Mouse (Mus musculus) adrenal gland, postnatal 10 days (tissue): ENCODE data around the gene Ifnar1. TPM values are rescaled to one million over a fixed set of nuclear protein-coding genes. Genes with fewer than 3 reads are reported as not detected.
A peak's percentile ranks its signal among the peaks of the same experiment; 100 is the strongest.
"Not testable (repeated sequence)": the region's sequence is repeated elsewhere in the genome, so short reads cannot be mapped to it uniquely, and the experiment has no call there.

Source experiments
- DNase-seq: peaks from one replicate; pipeline ENCODE4 v3.0.0; 2021; ENCODE audit warnings: mixed read lengths
- long read RNA-seq, 2 experiments: library from polyadenylated mRNA; stranded (forward); transcript quantifications; one replicate each; pipeline ENCODE4 v2.0.0; 2021
- total RNA-seq, 2 experiments: library from RNA; stranded (reverse); gene quantifications; 2 replicates each; pipeline ENCODE4 v1.2.3; 2021

Gene Ifnar1
- total RNA-seq, result 10 to 100 TPM; 71.2 to 85.3 TPM
- long read RNA-seq, experiment 1, transcript Ifnar1-201 (11 exons, 3,909 nt), result major isoform, 20 of 40 reads
- long read RNA-seq, experiment 1, partial matches to known transcripts, result 5 of 40 reads
- long read RNA-seq, experiment 1, other reads (novel, unspliced or antisense), result 14 of 40 reads
- long read RNA-seq, experiment 2, transcript Ifnar1-201 (11 exons, 3,909 nt), result major isoform, 17 of 21 reads
- long read RNA-seq, experiment 2, partial matches to known transcripts, result 3 of 21 reads
- long read RNA-seq, experiment 2, other reads (novel, unspliced or antisense), result 1 of 21 reads

DNA sequence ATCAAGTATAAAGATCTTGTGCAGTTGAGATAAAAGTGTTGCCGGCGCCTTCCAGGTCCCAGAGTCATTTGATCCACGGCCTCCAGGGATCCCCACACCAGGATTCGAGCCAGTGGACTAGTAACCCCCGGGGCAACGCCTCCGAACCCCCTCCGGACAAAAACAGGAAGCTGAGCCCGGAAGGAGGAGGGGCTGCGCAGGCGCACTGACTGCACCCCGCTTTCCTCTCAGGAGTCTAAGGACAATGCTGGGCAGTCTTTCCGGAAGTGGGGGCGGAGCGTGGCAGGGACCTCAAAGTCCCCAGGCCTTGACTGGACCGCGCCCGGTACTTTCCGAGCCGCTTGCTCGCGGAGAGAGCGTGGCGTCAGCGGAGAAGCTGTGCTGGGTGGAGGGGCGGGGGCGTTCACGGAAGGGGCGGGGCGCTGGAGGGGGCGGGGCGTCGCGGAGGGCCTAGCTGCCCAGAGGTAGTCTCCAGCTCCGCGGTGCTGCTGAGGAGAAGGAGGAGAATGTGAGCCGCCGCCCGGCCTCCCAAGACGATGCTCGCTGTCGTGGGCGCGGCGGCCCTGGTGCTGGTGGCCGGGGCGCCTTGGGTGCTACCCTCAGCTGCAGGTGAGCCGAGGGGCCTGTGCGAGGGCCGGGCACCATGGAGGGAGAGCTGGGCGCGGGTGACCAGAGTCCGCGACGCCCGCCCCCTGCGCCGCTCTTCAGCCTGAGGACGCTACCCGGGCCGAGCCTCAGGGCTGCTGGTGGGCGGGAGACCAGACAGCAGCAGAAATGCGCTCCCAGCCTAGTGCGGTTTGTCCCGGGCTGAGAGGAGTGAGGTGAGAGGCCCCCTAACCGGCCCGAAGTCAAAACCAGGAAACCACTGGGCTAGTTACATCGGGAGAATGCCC lies at the start of gene Ifnar1:
Gene Ifnar1, plus strand, starts transcription at position 431 of the 893 bp plus-strand sequence.
- DNase-seq, result peak; percentile 99

GRCm38 (mm10) chr16:91438081-91438480 lies 47.0 kb upstream of the Ifnar1 start:
- no peak for DNase-seq

- DNase-seq, result not testable (repeated sequence)
Measured at GRCm38 (mm10) chr16:91438599-91438998, 46.4 kb upstream of the Ifnar1 start.

- DNase-seq, result peak; percentile 76
Measured at GRCm38 (mm10) chr16:91441366-91441765, 43.7 kb upstream of the Ifnar1 start.

- no peak for DNase-seq
Measured at GRCm38 (mm10) chr16:91441811-91442240, 43.2 kb upstream of the Ifnar1 start.

DNA sequence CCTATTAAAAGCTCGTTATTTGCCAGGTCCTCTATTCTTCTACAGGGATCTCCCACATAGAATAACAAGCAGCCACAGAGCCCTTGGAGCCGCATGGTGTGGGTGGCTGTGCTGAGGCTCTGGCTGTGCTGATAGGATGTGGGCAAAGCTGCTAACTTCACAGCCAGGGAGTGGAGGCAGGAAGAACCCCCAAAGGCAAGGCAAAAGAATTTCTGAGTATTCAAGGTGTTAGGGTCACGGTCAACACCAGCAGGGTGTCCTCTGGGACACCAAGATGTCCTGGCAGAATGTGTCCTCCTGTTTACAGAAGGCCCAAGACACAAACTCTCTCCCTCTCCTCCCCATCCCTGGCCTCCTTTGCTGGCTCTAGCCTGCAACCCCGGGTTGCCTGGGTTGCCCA lies 42.6 kb upstream of the Ifnar1 start:
- DNase-seq, result no peak

GRCm38 (mm10) chr16:91443211-91443611 lies 41.8 kb upstream of the Ifnar1 start:
- no peak for DNase-seq

DNA sequence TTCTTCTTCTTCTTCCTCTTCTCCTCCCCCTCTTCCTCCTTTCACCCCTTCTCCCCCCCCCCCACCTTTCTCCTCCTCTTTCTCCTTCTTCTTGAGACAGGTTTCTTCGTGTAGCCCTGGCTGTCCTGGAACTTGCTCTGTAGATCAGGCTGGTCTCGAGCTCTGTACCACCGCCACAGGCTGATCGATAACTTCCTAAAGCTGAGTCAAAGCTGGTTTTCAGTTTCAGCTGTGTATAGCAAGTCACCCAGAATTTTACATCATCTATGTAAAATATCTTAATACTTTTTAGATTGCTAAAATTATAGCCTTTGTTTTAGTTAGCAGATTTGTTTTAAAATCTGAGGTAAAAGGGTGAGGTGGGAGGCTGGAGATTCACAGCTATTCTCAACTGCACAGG lies 40.2 kb upstream of the Ifnar1 start:
- DNase-seq, result no peak

GRCm38 (mm10) chr16:91445566-91445965 lies 39.5 kb upstream of the Ifnar1 start:
- no peak for DNase-seq

GRCm38 (mm10) chr16:91446778-91447511 lies 38.1 kb upstream of the Ifnar1 start:
- DNase-seq, result no peak

GRCm38 (mm10) chr16:91447512-91447900 lies 37.5 kb upstream of the Ifnar1 start:
- DNase-seq, result peak; percentile 42

DNA sequence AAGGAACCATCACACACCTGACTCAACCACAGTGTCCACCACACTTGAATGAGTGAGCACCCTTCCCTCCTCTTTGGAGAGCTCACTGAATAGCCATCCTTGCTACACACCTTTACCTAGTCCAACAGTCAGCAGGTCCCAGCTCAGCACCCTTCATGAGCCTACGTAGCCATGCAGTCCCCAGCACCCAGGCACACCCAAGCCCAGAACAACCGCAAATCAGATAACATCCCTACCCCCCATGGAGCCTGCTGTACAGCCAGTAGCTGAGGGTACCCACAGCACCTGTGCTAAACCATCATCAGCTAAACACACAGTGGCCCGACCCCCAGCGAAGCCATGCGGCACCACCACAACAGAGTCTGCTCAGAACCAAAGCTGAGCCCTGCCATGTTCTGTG lies 37.0 kb upstream of the Ifnar1 start:
- no peak for DNase-seq

GRCm38 (mm10) chr16:91448895-91449294 lies 36.1 kb upstream of the Ifnar1 start:
- DNase-seq, result no peak

- DNase-seq, result no peak
Measured at GRCm38 (mm10) chr16:91450137-91451064, 34.6 kb upstream of the Ifnar1 start.

- no peak for DNase-seq
Measured at GRCm38 (mm10) chr16:91451949-91452348, 33.1 kb upstream of the Ifnar1 start.

DNA sequence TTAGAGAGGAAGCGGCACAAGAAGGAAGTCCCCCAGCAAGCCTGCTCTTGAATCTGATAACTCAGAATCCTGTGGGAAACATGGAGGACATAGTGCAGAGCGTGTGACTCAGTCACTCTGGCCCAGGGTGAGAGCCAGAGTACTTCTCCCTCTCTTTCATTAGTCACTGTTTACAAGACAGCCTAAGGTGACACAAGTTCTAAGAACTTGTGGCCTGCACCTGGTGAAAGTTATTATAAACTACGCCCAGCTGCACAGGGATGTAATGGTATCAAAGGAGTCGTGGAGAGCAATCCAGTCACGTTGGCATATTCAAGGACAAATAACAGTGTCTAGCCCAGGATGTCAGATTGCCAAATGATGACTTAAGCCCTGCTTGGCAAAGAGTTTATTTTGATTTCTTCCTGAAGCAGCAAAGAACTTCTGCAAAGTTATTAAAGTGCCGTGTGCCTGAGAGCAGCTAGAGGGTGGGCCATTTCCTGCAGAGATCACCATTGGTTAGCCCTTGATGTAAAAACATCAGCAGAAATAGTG lies 32.6 kb upstream of the Ifnar1 start:
- peak; percentile 63 for DNase-seq

DNA sequence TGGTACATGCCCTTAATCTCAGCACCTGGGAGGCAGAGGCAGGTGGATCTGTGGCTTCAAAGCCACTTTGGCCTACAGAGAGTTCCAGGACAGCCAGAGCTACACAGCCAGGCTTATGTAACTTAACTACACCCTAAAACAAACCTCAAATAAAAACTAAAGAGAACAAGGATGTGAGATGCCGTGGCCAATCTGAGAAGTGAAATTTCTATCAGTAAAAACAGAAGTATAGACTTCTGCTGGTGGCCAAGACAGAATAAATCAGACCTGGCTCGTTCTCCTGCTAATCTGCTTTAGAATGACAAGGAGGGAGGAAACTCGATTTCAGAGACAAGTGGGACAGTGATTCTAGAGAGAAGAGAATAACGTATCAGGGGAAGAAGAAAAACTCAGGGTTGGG lies 29.2 kb upstream of the Ifnar1 start:
- no peak for DNase-seq

DNA sequence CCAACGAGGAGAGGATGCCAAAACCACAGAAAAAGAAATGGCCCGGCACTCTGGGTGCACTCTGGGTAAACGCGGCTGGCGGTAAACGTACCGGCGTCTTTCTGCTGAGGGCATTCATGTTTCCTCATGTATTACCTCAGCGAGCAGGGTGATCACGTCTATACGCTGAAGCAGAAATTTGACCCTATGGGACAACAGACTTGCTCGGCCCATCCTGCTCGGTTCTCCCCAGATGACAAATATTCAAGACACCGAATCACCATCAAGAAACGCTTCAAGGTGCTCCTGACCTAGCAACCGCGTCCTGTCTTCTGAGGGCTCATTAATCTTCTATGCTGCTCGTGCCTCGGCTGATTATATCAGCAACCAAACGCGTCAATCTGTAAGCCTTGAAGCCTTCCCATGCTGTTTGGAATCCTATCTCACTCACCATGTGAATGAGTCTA lies 26.7 kb upstream of the Ifnar1 start:
- no peak for DNase-seq

DNA sequence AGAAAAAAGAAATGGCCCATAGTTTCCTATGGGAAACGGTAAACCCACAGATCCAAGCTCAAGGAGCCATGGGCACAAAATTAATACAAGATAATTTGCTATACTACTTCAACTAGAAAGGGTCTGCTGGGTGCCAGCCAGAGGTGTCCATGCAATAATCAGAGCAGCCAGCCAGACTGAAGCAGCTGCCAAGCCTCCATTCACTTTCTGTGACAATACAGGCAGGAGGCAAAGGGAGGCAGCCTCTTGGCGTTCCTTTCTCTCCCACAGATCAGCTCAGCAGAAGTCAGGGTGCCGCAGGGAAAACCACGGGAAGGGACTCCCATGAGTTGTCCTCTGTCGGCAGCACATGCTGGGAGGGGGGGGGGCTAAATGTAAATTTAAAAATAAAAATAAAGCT lies 26.1 kb upstream of the Ifnar1 start:
- DNase-seq, result peak; percentile 66

- DNase-seq, result no peak
Measured at GRCm38 (mm10) chr16:91459396-91459795, 25.6 kb upstream of the Ifnar1 start.

DNA sequence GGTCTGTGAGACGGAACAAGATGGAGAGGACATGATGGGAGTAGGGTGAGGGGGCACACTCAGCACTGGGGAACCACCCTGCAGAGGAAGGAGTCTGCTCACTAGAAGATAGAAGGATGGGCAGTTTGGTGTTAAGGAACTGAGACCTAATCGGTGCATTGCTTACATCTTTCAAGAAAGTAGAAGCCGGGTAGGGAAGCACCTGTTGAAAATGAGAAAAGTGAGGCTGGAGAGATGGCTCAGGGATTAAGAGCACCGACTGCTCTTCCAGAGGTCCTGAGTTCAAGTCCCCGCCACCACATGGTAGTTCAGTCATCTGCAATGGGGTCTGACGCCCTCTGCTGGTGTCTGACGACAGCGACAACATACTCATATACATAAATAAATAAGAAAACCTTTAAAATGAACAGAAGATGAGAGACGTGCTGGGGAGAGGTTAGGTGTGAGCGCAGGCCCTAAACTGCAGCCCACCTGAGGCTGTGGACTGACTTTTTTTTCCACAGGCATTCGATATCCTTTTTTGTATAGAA lies 25.1 kb upstream of the Ifnar1 start:
- no peak for DNase-seq
